Mouse (Mus musculus): ENCODE results near the gene Hibadh.
"Not testable (repeated sequence)": the region's sequence is repeated elsewhere in the genome, so short reads cannot be mapped to it uniquely, and the experiment has no call there.

The Hibadh gene

GRCm38 (mm10) chr6:52640224-52640712, at the start of gene Hibadh:
TSS of gene Hibadh (minus strand) at chr6:52640389.
- peak; percentile 98 for DNase-seq

- DNase-seq, result peak; percentile 51
Observed at GRCm38 (mm10) chr6:52686901-52687500, 46.8 kb upstream of the Hibadh start.

GRCm38 (mm10) chr6:52682607-52683006, 42.4 kb upstream of the Hibadh start:
- DNase-seq, result no peak

- no peak for DNase-seq
Observed at GRCm38 (mm10) chr6:52681847-52682485, 41.8 kb upstream of the Hibadh start.

- DNase-seq, result no peak
Observed at GRCm38 (mm10) chr6:52680458-52681032, 40.4 kb upstream of the Hibadh start.

- no peak for DNase-seq
Observed at GRCm38 (mm10) chr6:52679565-52679964, 39.4 kb upstream of the Hibadh start.

- not testable (repeated sequence) for DNase-seq
Observed at GRCm38 (mm10) chr6:52677534-52677933, 37.3 kb upstream of the Hibadh start.

- no peak for DNase-seq
Observed at GRCm38 (mm10) chr6:52675222-52675921, 35.2 kb upstream of the Hibadh start.

GRCm38 (mm10) chr6:52674541-52674940, 34.4 kb upstream of the Hibadh start:
- DNase-seq, result no peak

GRCm38 (mm10) chr6:52673706-52674105, 33.5 kb upstream of the Hibadh start:
- DNase-seq, result no peak

GRCm38 (mm10) chr6:52672539-52672938, 32.4 kb upstream of the Hibadh start:
- DNase-seq, result no peak

- DNase-seq, result no peak
Observed at GRCm38 (mm10) chr6:52671791-52672190, 31.6 kb upstream of the Hibadh start.

- not testable (repeated sequence) for DNase-seq
Observed at GRCm38 (mm10) chr6:52669878-52670277, 29.7 kb upstream of the Hibadh start.

GRCm38 (mm10) chr6:52667641-52668040, 27.5 kb upstream of the Hibadh start:
- DNase-seq, result no peak

GRCm38 (mm10) chr6:52663021-52663420, 22.8 kb upstream of the Hibadh start:
- no peak for DNase-seq

GRCm38 (mm10) chr6:52655266-52655665, 15.1 kb upstream of the Hibadh start:
- peak; percentile 57 for DNase-seq

- DNase-seq, result no peak
Observed at GRCm38 (mm10) chr6:52648806-52649205, 8.6 kb upstream of the Hibadh start.

- DNase-seq, result no peak
Observed at GRCm38 (mm10) chr6:52648031-52648430, 7.8 kb upstream of the Hibadh start.

GRCm38 (mm10) chr6:52645926-52646325, 5.7 kb upstream of the Hibadh start:
- DNase-seq, result peak; percentile 69

- DNase-seq, result no peak
Observed at GRCm38 (mm10) chr6:52642152-52642551, 2.0 kb upstream of the Hibadh start.

- DNase-seq, result no peak
Observed at GRCm38 (mm10) chr6:52641076-52641475, 887 bp upstream of the Hibadh start.

GRCm38 (mm10) chr6:52639546-52640223, 504 bp downstream of the Hibadh start:
- no peak for DNase-seq
